Mouse (Mus musculus): Measurements from ENCODE around the gene Ppp1r3d. TPM values are rescaled to one million over a fixed set of nuclear protein-coding genes. Genes with fewer than 3 reads are reported as not detected.
A peak's percentile ranks its signal among the peaks of the same experiment; 100 is the strongest.

The Ppp1r3d gene
- total and polyA plus RNA-seq, 2 experiments from 2014 or later, result 20.6 to 38.3 TPM

DNA sequence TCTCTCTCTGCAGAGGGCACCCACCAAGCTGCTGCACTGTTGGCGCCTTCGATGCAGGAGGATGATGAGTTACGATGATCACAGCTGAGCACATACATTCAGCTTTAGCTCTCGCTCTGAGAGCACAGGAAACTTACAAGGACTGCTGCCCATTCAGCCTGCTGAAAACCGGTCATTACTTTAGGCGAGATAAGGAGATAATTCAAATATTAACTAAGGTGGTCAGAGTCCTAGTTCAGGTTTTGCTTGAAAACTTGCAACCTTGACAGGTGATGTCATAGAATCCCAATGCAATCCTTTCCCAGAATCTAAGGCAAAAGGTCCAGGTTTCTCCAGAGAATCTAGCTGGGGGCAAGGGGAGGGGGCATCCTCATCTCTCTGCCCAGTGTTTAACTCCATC lies 15.2 kb upstream of the Ppp1r3d start:
- 0 out of 2 replicates have a peak, but pooled peaks cover 3% of the 10 kb centered on the region for H3K36me3 ChIP-seq (replicated peaks; ENCODE audit: control insufficient read depth, insufficient read depth, low read length)
- no peak overlapping the region for H3K9ac ChIP-seq (replicated peaks; ENCODE audit: low read depth, low read length)
- 79% methylated on average over 6 of the region's 6 CpGs for WGBS
- H3K4me1 ChIP-seq (ENCODE audit: control insufficient read depth, insufficient read depth), result no peaks in the 10 kb centered on the region
- no peak overlapping the region for H3K27ac ChIP-seq (ENCODE audit: low read depth)
- no peak for DNase-seq (ENCODE audit: low spot score)
- H3K9me3 ChIP-seq (replicated peaks; ENCODE audit: control insufficient read depth, low read length), result no peaks in the 10 kb centered on the region
- no peaks in the 10 kb centered on the region for H3K27me3 ChIP-seq (ENCODE audit: control insufficient read depth, insufficient read depth, low read length)
- no peak overlapping the region for H3K4me2 ChIP-seq (ENCODE audit: low read depth, low read length)
- ATAC-seq (ENCODE audit: insufficient read depth, low read depth), result no peak
- H3K4me3 ChIP-seq (ENCODE audit: low read depth, low read length), result no peak overlapping the region
- TF ChIP-seq CTCF (IDR thresholded peaks at IDR 0.05; ENCODE audit: low read depth) (no peak), EP300 (IDR thresholded peaks at IDR 0.05; ENCODE audit: low read depth) (no peak)

DNA sequence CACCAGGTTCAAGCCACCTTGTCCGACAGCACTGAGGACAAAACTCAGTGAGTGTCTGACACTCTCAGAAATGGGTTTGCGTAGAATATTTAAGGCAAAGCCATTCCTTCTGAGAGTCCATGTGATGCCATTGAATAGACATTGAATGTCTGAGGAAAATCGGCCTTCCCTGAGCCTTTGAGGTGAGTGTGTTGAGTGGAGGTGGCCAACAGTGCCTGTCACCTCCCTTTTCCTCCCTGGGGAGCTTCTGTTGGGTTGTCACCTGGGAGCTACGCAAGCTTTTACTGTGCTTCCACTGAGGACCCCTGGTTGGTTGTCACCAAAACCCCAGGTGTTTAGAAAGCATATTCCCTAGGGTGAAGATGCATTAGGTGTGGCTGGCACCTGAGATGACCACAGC lies 14.4 kb upstream of the Ppp1r3d start:
- no peaks in the 10 kb centered on the region for H3K4me1 ChIP-seq (ENCODE audit: control insufficient read depth, insufficient read depth)
- DNase-seq (ENCODE audit: low spot score), result no peak
- ATAC-seq (ENCODE audit: insufficient read depth, low read depth), result no peak
- no peaks in the 10 kb centered on the region for H3K9me3 ChIP-seq (replicated peaks; ENCODE audit: control insufficient read depth, low read length)
- no peak overlapping the region for H3K9ac ChIP-seq (replicated peaks; ENCODE audit: low read depth, low read length)
- H3K27me3 ChIP-seq (ENCODE audit: control insufficient read depth, insufficient read depth, low read length), result no peaks in the 10 kb centered on the region
- H3K4me2 ChIP-seq (ENCODE audit: low read depth, low read length), result no peak overlapping the region
- H3K27ac ChIP-seq (ENCODE audit: low read depth), result no peak overlapping the region
- peaks cover 10% of the 10 kb centered on the region for H3K36me3 ChIP-seq (replicated peaks; ENCODE audit: control insufficient read depth, insufficient read depth, low read length)
- no peak for TF ChIP-seq CTCF (IDR thresholded peaks at IDR 0.05; ENCODE audit: low read depth)
- no peak for TF ChIP-seq EP300 (IDR thresholded peaks at IDR 0.05; ENCODE audit: low read depth)
- WGBS, result 75% methylated on average over 4 of the region's 4 CpGs
- H3K4me3 ChIP-seq (ENCODE audit: low read depth, low read length), result no peak overlapping the region

DNA sequence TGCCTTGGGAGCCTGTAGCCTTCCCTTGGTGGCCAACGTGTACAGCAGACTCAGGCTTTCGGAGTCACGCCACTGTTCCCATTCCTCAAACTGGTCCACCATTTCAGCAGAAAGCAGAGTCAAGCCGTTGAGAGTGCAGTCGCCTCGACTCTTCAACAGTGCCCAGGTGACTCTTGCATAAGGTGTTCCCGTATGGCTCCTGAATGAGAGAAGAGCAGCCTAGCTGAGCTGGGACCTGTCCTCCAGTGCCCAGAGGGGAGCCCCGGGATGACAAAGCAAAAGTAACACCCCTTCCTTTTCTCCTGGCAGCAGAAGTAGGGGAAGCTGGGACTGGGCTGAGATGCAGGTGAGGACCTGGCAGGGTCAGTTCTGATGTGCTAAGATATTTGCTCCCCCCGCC lies 13.9 kb upstream of the Ppp1r3d start:
- H3K9ac ChIP-seq (replicated peaks; ENCODE audit: low read depth, low read length), result no peak overlapping the region
- no peak overlapping the region for H3K27ac ChIP-seq (ENCODE audit: low read depth)
- H3K9me3 ChIP-seq (replicated peaks; ENCODE audit: control insufficient read depth, low read length), result no peaks in the 10 kb centered on the region
- peaks cover 15% of the 10 kb centered on the region for H3K36me3 ChIP-seq (replicated peaks; ENCODE audit: control insufficient read depth, insufficient read depth, low read length)
- H3K4me3 ChIP-seq (ENCODE audit: low read depth, low read length), result no peak overlapping the region
- 0 out of 2 replicates have a peak, but pooled peaks cover 4% of the 10 kb centered on the region for H3K4me1 ChIP-seq (ENCODE audit: control insufficient read depth, insufficient read depth)
- WGBS, result 78% methylated on average over 9 of the region's 9 CpGs
- no peak for TF ChIP-seq EP300 (IDR thresholded peaks at IDR 0.05; ENCODE audit: low read depth)
- no peak for TF ChIP-seq CTCF (IDR thresholded peaks at IDR 0.05; ENCODE audit: low read depth)
- no peak overlapping the region for H3K4me2 ChIP-seq (ENCODE audit: low read depth, low read length)
- H3K27me3 ChIP-seq (ENCODE audit: control insufficient read depth, insufficient read depth, low read length), result no peaks in the 10 kb centered on the region
- DNase-seq (ENCODE audit: low spot score) (no peak), ATAC-seq (ENCODE audit: insufficient read depth, low read depth) (no peak)

DNA sequence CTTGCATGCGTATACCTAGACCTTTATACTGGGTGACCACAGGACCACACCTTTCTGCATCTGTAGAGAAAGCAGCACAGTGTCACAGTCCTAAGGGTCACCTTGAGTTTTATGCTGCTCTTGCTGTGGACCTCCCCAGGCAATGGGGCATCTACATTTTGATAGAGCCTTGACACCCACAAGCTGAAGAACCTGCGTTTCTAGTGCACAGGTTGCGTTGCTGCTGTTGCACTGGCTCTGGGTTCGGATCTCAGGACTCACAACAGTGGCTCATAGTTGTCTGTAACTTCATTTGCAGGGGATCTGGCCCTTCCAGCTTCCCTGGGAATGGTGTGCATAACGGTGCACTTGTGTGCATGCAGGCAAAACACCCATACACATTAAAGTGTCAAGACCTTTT lies 12.9 kb upstream of the Ppp1r3d start:
- TF ChIP-seq EP300 (IDR thresholded peaks at IDR 0.05; ENCODE audit: low read depth) (no peak), CTCF (IDR thresholded peaks at IDR 0.05; ENCODE audit: low read depth) (no peak)
- H3K27ac ChIP-seq (ENCODE audit: low read depth), result no peak overlapping the region
- no peaks in the 10 kb centered on the region for H3K9me3 ChIP-seq (replicated peaks; ENCODE audit: control insufficient read depth, low read length)
- WGBS, result 80% methylated on average over 5 of the region's 5 CpGs
- no peak for DNase-seq (ENCODE audit: low spot score)
- no peaks in the 10 kb centered on the region for H3K27me3 ChIP-seq (ENCODE audit: control insufficient read depth, insufficient read depth, low read length)
- no peak overlapping the region for H3K4me2 ChIP-seq (ENCODE audit: low read depth, low read length)
- peaks cover 16% of the 10 kb centered on the region for H3K36me3 ChIP-seq (replicated peaks; ENCODE audit: control insufficient read depth, insufficient read depth, low read length)
- H3K4me1 ChIP-seq (ENCODE audit: control insufficient read depth, insufficient read depth), result 0 out of 2 replicates have a peak, but pooled peaks cover 5% of the 10 kb centered on the region
- no peak overlapping the region for H3K4me3 ChIP-seq (ENCODE audit: low read depth, low read length)
- no peak overlapping the region for H3K9ac ChIP-seq (replicated peaks; ENCODE audit: low read depth, low read length)
- ATAC-seq (ENCODE audit: insufficient read depth, low read depth), result no peak

DNA sequence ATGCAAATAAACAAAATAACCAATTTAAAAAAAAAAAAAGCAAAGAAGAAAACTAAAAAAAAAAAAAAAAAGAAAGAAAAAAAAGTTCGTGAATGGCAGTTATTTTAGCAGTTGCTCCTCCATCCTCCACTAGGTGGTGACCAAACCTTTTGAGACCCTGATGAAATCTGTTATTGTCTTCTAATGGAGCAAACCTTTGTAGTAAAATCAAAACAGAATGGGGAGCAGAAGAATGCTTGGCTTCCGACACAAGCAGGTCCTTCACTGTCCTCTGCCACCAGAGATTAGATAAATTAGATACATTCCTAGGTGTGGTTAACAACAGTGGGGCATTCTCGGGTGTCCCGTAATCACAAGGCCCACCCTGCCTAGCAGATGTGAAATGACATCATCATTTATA lies 12.0 kb upstream of the Ppp1r3d start:
- ATAC-seq (ENCODE audit: insufficient read depth, low read depth), result no peak
- Histone ChIP-seq H3K27ac (ENCODE audit: low read depth) (no peak overlapping the region), H3K9ac (replicated peaks; ENCODE audit: low read depth, low read length) (no peak overlapping the region), H3K4me2 (ENCODE audit: low read depth, low read length) (no peak overlapping the region), H3K36me3 (replicated peaks; ENCODE audit: control insufficient read depth, insufficient read depth, low read length) (peaks cover 16% of the 10 kb centered on the region), H3K27me3 (ENCODE audit: control insufficient read depth, insufficient read depth, low read length) (no peaks in the 10 kb centered on the region), H3K4me3 (ENCODE audit: low read depth, low read length) (no peak overlapping the region), H3K9me3 (replicated peaks; ENCODE audit: control insufficient read depth, low read length) (no peaks in the 10 kb centered on the region), H3K4me1 (ENCODE audit: control insufficient read depth, insufficient read depth) (peaks cover 11% of the 10 kb centered on the region; the same call in 1 of the 2 replicates)
- WGBS, result 26% methylated on average over 4 of the region's 4 CpGs
- TF ChIP-seq CTCF (IDR thresholded peaks at IDR 0.05; ENCODE audit: low read depth) (peak; percentile 63), EP300 (IDR thresholded peaks at IDR 0.05; ENCODE audit: low read depth) (no peak)
- peak; percentile 63 for DNase-seq (ENCODE audit: low spot score)

DNA sequence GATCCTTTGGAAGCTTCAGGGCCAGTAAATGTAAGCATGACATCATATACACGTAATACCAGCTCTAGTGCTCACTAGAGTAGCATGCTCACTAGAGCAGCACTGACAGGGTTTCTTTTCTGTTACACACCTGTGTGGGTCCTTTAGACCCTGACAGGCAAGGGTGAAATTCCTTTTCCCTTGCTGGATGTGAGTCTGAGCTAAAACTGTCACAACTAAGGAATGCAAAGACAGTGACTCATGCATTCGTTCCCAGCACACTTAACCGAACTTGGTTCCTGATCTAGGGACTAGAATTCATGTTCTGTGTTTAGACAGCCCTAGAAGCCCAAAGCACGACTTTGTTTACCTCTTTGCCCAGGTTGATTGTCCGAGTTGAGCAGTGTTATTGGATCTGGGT lies 9.0 kb upstream of the Ppp1r3d start:
- TF ChIP-seq CTCF (IDR thresholded peaks at IDR 0.05; ENCODE audit: low read depth) (no peak), EP300 (IDR thresholded peaks at IDR 0.05; ENCODE audit: low read depth) (no peak)
- H3K27me3 ChIP-seq (ENCODE audit: control insufficient read depth, insufficient read depth, low read length), result no peaks in the 10 kb centered on the region
- no peaks in the 10 kb centered on the region for H3K9me3 ChIP-seq (replicated peaks; ENCODE audit: control insufficient read depth, low read length)
- ATAC-seq (ENCODE audit: insufficient read depth, low read depth), result no peak
- H3K4me1 ChIP-seq (ENCODE audit: control insufficient read depth, insufficient read depth), result peaks cover 15% of the 10 kb centered on the region; the same call in 1 of the 2 replicates
- H3K36me3 ChIP-seq (replicated peaks; ENCODE audit: control insufficient read depth, insufficient read depth, low read length), result peaks cover 39% of the 10 kb centered on the region
- H3K4me3 ChIP-seq (ENCODE audit: low read depth, low read length), result no peak overlapping the region
- WGBS, result 58% methylated on average over 5 of the region's 5 CpGs
- H3K9ac ChIP-seq (replicated peaks; ENCODE audit: low read depth, low read length), result no peak overlapping the region
- H3K4me2 ChIP-seq (ENCODE audit: low read depth, low read length), result no peak overlapping the region
- H3K27ac ChIP-seq (ENCODE audit: low read depth), result no peak overlapping the region
- no peak for DNase-seq (ENCODE audit: low spot score)
